Mouse (Mus musculus): Measurements from ENCODE around the gene 1810062G17Rik. TPM values are rescaled to one million over a fixed set of nuclear protein-coding genes. Genes with fewer than 3 reads are reported as not detected.
A peak's percentile ranks its signal among the peaks of the same experiment; 100 is the strongest.

Gene 1810062G17Rik
- polyA plus RNA-seq, 1 experiment from 2014 or later, result not detected

DNA sequence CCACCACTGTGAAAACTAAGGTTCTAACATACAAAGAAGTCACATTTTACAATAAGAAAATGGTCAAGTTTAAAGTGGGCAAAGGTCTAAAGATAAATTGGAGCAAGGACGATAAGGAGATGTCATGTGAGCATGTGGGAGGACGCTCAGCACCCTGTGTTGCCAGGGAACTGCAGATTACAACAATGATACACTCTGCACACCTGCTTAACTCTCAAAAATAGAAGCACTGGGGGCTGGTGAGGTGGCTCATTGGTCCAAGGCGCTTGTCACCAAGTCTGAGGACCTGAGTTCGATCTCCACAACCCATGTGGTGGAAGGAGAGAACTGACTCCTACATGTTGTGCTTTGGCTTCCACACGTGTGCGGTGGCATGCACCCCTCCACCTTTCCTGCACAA is 35.8 kb downstream of the 1810062G17Rik start:
- no peak for ATAC-seq
- H3K27me3 ChIP-seq (replicated peaks; ENCODE audit: control insufficient read depth, insufficient read depth, low read length), result no peaks in the 10 kb centered on the region
- H3K4me1 ChIP-seq (replicated peaks; ENCODE audit: control insufficient read depth, insufficient read depth, low read length), result no peaks in the 10 kb centered on the region
- no peak overlapping the region for H3K9ac ChIP-seq (replicated peaks; ENCODE audit: low read depth, low read length)
- H3K4me3 ChIP-seq (replicated peaks; ENCODE audit: low read length), result no peak overlapping the region
- no peaks in the 10 kb centered on the region for H3K36me3 ChIP-seq (ENCODE audit: control insufficient read depth, insufficient read depth)
- H3K9me3 ChIP-seq (ENCODE audit: control insufficient read depth, low read length), result no peaks in the 10 kb centered on the region
- 90% methylated on average over 6 of the region's 6 CpGs for WGBS
- no peak overlapping the region for H3K27ac ChIP-seq (ENCODE audit: low read length)
- H3K4me2 ChIP-seq (ENCODE audit: low read length), result no peak overlapping the region

DNA sequence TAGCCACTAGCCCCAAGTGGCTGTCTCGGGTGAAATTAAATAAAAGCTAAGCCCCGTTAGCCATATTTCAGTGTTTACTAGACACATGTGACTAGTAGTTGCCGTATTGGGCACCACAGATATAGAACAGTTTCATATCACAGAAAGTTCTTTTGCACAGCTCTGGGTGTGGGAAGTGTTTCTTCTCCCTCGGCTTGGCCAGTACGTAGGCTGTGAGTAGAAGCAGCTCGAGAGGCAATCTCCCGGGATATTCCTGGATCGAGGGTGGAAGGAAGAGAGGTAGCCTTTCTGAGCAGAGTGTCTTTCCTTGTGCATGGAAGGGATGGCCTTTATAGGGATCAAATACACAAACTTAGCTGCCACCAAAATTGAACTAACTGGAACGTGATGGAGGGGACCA is 40.5 kb downstream of the 1810062G17Rik start:
- Histone ChIP-seq H3K9ac (replicated peaks; ENCODE audit: low read depth, low read length) (no peak overlapping the region), H3K4me3 (replicated peaks; ENCODE audit: low read length) (no peak overlapping the region), H3K9me3 (ENCODE audit: control insufficient read depth, low read length) (no peaks in the 10 kb centered on the region), H3K4me1 (replicated peaks; ENCODE audit: control insufficient read depth, insufficient read depth, low read length) (peaks cover 4% of the 10 kb centered on the region), H3K4me2 (ENCODE audit: low read length) (no peak overlapping the region), H3K36me3 (ENCODE audit: control insufficient read depth, insufficient read depth) (no peaks in the 10 kb centered on the region), H3K27me3 (replicated peaks; ENCODE audit: control insufficient read depth, insufficient read depth, low read length) (0 out of 2 replicates have a peak, but pooled peaks cover 5% of the 10 kb centered on the region), H3K27ac (ENCODE audit: low read length) (no peak overlapping the region)
- 88% methylated on average over 9 of the region's 9 CpGs for WGBS
- no peak for ATAC-seq

DNA sequence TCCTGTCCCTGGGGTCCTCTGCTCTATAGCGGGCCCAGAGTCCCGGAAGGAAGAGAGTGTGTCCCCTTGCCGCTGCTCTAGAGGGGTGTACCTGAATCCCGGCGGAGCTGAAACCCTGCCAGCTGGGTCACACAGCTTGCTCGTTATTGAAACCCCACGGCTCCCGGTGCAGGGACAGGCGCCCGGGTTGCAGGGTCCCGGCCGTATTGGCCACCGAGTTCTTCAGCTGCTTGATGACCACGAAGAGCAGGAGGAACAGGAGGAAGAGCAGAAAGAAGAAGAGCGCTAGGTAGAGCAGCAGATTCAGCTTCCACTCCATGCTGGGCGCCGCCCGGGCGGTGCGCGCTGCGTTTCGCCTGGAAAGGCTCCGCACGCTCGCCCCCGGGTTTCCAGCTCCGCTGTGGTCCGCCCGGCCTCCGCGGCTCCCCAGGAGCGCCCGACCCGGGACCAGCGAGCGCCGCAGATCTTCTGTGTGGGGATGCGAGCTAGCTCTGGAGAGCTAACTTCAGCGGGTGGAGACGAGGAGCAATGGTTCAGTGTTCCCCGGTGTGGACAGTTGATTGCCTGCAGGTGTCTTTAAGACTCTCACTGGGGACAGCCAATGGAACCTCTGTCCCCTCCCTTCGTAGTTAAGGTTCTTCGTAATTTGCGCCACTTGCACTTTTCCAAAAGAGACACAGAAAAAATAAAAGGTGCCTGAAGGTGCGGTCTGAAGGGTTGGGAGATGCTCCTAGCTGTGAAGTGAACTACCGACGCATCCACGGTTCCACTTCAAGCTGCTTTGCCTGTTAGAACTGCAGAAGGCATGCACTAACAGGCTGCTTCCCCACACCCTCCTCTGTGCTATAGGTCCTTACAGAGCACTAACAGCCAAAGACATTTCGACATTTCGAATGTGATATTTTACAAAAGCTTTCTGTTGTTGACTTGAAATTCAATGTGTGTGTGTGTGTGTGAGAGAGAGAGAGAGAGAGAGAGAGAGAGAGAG is 45.6 kb downstream of the 1810062G17Rik start, which contains the start of gene Gm11549:
Gene Gm11549, minus strand, starts transcription at position 741 of the 988 bp plus-strand sequence.
- peaks cover 11% of the 10 kb centered on the region; the same call in 1 of the 2 replicates for H3K27me3 ChIP-seq (replicated peaks; ENCODE audit: control insufficient read depth, insufficient read depth, low read length)
- peak within 1 kb of the TSS; percentile 90 for H3K4me2 ChIP-seq (ENCODE audit: low read length)
- under 1% methylated on average over 51 of the region's 51 CpGs for WGBS
- H3K9ac ChIP-seq (replicated peaks; ENCODE audit: low read depth, low read length), result peak within 1 kb of the TSS; percentile 60
- no peak within 1 kb of the TSS for H3K27ac ChIP-seq (ENCODE audit: low read length)
- H3K4me1 ChIP-seq (replicated peaks; ENCODE audit: control insufficient read depth, insufficient read depth, low read length), result peaks cover 9% of the 10 kb centered on the region
- no peaks in the 10 kb centered on the region for H3K36me3 ChIP-seq (ENCODE audit: control insufficient read depth, insufficient read depth)
- peak; percentile 81 for ATAC-seq
- H3K9me3 ChIP-seq (ENCODE audit: control insufficient read depth, low read length), result no peaks in the 10 kb centered on the region
- H3K4me3 ChIP-seq (replicated peaks; ENCODE audit: low read length), result peak within 1 kb of the TSS; percentile 59

DNA sequence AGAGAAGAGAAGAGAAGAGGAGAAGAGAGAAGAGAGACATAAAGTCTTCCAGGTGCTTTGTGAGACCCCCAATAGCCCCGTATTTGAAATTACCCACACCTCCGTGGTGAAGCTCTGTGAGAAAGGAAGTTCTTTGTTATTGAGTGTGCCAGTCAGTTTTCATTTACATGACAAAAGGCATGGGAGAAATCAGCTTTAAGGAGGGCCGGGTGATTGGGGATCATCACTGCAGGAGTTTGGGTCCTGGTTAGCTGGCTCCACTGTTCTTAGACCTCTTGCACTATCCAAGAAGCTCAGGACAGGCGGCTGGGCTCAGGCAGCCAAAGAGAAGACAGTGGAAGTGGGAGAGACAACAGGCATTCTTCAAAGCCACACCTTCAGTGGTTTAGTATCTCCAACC is 46.4 kb downstream of the 1810062G17Rik start:
- Histone ChIP-seq H3K9ac (replicated peaks; ENCODE audit: low read depth, low read length) (no peak overlapping the region), H3K9me3 (ENCODE audit: control insufficient read depth, low read length) (no peaks in the 10 kb centered on the region), H3K27ac (ENCODE audit: low read length) (no peak overlapping the region), H3K4me2 (ENCODE audit: low read length) (no peak overlapping the region), H3K4me1 (replicated peaks; ENCODE audit: control insufficient read depth, insufficient read depth, low read length) (peaks cover 9% of the 10 kb centered on the region), H3K27me3 (replicated peaks; ENCODE audit: control insufficient read depth, insufficient read depth, low read length) (peaks cover 11% of the 10 kb centered on the region; the same call in 1 of the 2 replicates), H3K36me3 (ENCODE audit: control insufficient read depth, insufficient read depth) (no peaks in the 10 kb centered on the region), H3K4me3 (replicated peaks; ENCODE audit: low read length) (no peak overlapping the region)
- no peak for ATAC-seq
- 6% methylated on average over 4 of the region's 4 CpGs for WGBS

DNA sequence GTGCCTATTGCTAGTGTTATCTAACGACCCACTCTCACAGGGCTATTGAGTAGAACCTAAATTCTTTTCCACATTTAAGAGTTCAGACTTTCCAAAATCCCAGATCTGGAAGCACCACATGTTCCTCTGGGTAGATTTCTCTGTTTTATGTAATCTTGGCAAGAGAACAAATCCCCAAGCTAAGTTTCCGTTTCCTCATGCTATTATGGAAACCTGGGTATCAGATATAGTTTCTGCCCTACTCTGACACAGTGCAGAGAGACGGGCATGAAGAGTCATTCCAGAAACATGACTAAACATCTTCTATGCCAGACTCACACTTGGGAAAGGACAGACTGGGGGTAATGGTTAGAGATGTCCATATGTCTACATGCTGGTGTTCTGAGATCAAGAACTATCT is 48.7 kb downstream of the 1810062G17Rik start:
- Histone ChIP-seq H3K4me3 (replicated peaks; ENCODE audit: low read length) (no peak overlapping the region), H3K4me2 (ENCODE audit: low read length) (no peak overlapping the region), H3K9me3 (ENCODE audit: control insufficient read depth, low read length) (no peaks in the 10 kb centered on the region), H3K36me3 (ENCODE audit: control insufficient read depth, insufficient read depth) (no peaks in the 10 kb centered on the region), H3K9ac (replicated peaks; ENCODE audit: low read depth, low read length) (no peak overlapping the region), H3K27ac (ENCODE audit: low read length) (no peak overlapping the region), H3K27me3 (replicated peaks; ENCODE audit: control insufficient read depth, insufficient read depth, low read length) (peaks cover 11% of the 10 kb centered on the region; the same call in 1 of the 2 replicates), H3K4me1 (replicated peaks; ENCODE audit: control insufficient read depth, insufficient read depth, low read length) (peaks cover 9% of the 10 kb centered on the region)
- no peak for ATAC-seq
- WGBS, result 80% methylated on average over 3 of the region's 3 CpGs

DNA sequence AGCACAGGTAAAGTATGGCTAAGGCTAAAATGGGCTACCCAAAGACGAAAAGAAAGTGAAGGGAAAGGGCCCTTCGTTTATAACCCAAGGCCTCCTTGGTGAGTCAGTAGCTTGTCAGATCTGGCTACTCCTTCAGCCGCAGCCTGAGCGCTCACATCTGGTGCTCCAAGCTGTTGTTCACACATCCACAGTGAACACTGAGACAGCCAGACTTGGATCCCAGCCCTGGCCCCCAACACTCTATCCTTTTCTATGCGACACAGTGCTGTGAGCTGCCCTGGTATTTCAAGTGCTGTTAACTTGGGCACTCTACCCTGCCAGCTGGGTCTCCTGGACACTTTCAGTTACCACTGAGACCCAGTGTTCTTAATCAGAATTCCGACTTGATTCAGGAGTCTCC is 54.6 kb downstream of the 1810062G17Rik start:
- Histone ChIP-seq H3K27me3 (replicated peaks; ENCODE audit: control insufficient read depth, insufficient read depth, low read length) (peaks cover 4% of the 10 kb centered on the region; the same call in 1 of the 2 replicates), H3K27ac (ENCODE audit: low read length) (no peak overlapping the region), H3K4me2 (ENCODE audit: low read length) (no peak overlapping the region), H3K9ac (replicated peaks; ENCODE audit: low read depth, low read length) (no peak overlapping the region), H3K36me3 (ENCODE audit: control insufficient read depth, insufficient read depth) (no peaks in the 10 kb centered on the region), H3K4me3 (replicated peaks; ENCODE audit: low read length) (no peak overlapping the region), H3K4me1 (replicated peaks; ENCODE audit: control insufficient read depth, insufficient read depth, low read length) (peaks cover 17% of the 10 kb centered on the region), H3K9me3 (ENCODE audit: control insufficient read depth, low read length) (no peaks in the 10 kb centered on the region)
- peak; percentile 87 for ATAC-seq
- 65% methylated on average over 6 of the region's 6 CpGs for WGBS

DNA sequence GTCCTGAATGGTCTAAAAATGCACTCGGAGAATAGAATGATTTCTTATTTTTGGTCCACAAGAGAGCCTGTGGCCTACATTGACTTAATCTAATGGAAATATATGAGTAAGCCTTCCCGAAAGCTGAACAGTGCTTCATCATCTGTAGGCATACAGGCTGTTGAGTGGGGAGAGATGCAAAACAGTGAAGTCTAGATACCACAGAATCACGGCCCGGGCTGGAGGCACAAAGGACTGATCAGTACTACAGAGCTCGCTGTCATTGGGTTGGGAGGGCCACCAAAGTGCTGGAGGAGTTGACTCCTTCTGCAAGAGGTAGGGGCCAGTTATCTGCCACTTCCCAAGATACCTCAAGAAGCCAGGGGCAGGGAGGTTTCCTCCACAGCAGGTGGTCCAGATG is 55.0 kb downstream of the 1810062G17Rik start:
- WGBS, result 78% methylated on average over 5 of the region's 5 CpGs
- no peak overlapping the region for H3K4me2 ChIP-seq (ENCODE audit: low read length)
- H3K36me3 ChIP-seq (ENCODE audit: control insufficient read depth, insufficient read depth), result no peaks in the 10 kb centered on the region
- H3K9me3 ChIP-seq (ENCODE audit: control insufficient read depth, low read length), result no peaks in the 10 kb centered on the region
- peaks cover 4% of the 10 kb centered on the region; the same call in 1 of the 2 replicates for H3K27me3 ChIP-seq (replicated peaks; ENCODE audit: control insufficient read depth, insufficient read depth, low read length)
- no peak overlapping the region for H3K27ac ChIP-seq (ENCODE audit: low read length)
- peak; percentile 29; the same call in 1 of the 2 replicates for ATAC-seq
- no peak overlapping the region for H3K4me3 ChIP-seq (replicated peaks; ENCODE audit: low read length)
- H3K4me1 ChIP-seq (replicated peaks; ENCODE audit: control insufficient read depth, insufficient read depth, low read length), result peaks cover 17% of the 10 kb centered on the region
- H3K9ac ChIP-seq (replicated peaks; ENCODE audit: low read depth, low read length), result no peak overlapping the region

DNA sequence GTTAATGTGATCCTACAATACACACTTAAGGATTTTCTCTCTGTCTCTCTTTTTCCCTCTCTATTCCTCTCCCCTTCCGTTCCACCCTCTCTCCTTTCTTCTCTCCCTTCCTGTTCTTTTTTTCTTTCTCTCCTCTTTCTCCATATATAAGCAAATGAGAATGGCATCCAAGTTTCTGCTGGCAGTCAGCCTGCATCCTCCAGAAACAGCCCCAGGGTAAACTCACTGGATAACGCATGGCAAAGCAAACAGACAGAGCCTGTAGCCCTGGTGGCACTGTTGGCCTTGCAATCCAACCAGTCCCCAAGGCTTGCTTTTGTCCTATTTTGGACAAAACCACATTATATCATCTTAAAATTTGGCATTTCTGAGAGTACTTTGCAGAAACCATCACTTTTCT is 55.5 kb downstream of the 1810062G17Rik start:
- no peak overlapping the region for H3K4me2 ChIP-seq (ENCODE audit: low read length)
- peaks cover 17% of the 10 kb centered on the region for H3K4me1 ChIP-seq (replicated peaks; ENCODE audit: control insufficient read depth, insufficient read depth, low read length)
- ATAC-seq, result peak; percentile 47; the same call in 1 of the 2 replicates
- no peak overlapping the region for H3K4me3 ChIP-seq (replicated peaks; ENCODE audit: low read length)
- no peak overlapping the region for H3K9ac ChIP-seq (replicated peaks; ENCODE audit: low read depth, low read length)
- no peaks in the 10 kb centered on the region for H3K9me3 ChIP-seq (ENCODE audit: control insufficient read depth, low read length)
- no peaks in the 10 kb centered on the region for H3K36me3 ChIP-seq (ENCODE audit: control insufficient read depth, insufficient read depth)
- H3K27me3 ChIP-seq (replicated peaks; ENCODE audit: control insufficient read depth, insufficient read depth, low read length), result peaks cover 4% of the 10 kb centered on the region; the same call in 1 of the 2 replicates
- H3K27ac ChIP-seq (ENCODE audit: low read length), result no peak overlapping the region
- 29% methylated on average over 2 of the region's 2 CpGs for WGBS

Data from forebrain, embryonic 16.5 days (tissue).